Mouse (Mus musculus) MEL (cell line): ENCODE data around the gene Btn1a1. TPM values are rescaled to one million over a fixed set of nuclear protein-coding genes. Genes with fewer than 3 reads are reported as not detected.

Experiments
- DNase-seq: peaks from one replicate; pipeline ENCODE4 v3.0.0; 2011; ENCODE audit warnings: low read depth, low spot score
- H3K27ac ChIP-seq: 2 replicates; pipeline ENCODE4 v1.5.1; 2012; ENCODE audit warnings: low read depth, mild to moderate bottlenecking, control low read depth, low read length, moderate library complexity; ENCODE audit not compliant: control insufficient read depth
- H3K27me3 ChIP-seq, 2 experiments: fragments of 150-350 bp in 1 of 2; sonication (generic) in 1 of 2; 2 replicates each; pipeline ENCODE4 v1.6.1; 2012; ENCODE audit warnings: low read length in 2 of 2, mild to moderate bottlenecking in 2 of 2, improper control_type of control experiment in 1 of 2, moderate library complexity in 1 of 2; ENCODE audit not compliant: insufficient read depth in 2 of 2, control insufficient read depth in 1 of 2
- H3K36me3 ChIP-seq, 2 experiments: 2 replicates each; pipeline ENCODE4 v1.6.1; 2012 to 2014; ENCODE audit warnings: low read length in 2 of 2, improper control_type of control experiment in 1 of 2, inconsistent platforms in 1 of 2, mild to moderate bottlenecking in 1 of 2; ENCODE audit not compliant: insufficient read depth in 2 of 2, control insufficient read depth in 1 of 2
- H3K4me1 ChIP-seq, 2 experiments: fragments of 150-350 bp in 1 of 2; sonication (generic) in 1 of 2; 2 replicates each; pipeline ENCODE4 v1.6.1; 2012; ENCODE audit warnings: low read length in 2 of 2, improper control_type of control experiment in 1 of 2, mild to moderate bottlenecking in 1 of 2; ENCODE audit not compliant: insufficient read depth in 2 of 2, control insufficient read depth in 1 of 2
- H3K4me3 ChIP-seq, 2 experiments: fragments of 150-350 bp in 1 of 2; sonication (generic) in 1 of 2; 2 replicates each; pipeline ENCODE4 v1.5.1; 2012; ENCODE audit warnings: low read depth in 2 of 2, low read length in 2 of 2, mild to moderate bottlenecking in 2 of 2, moderate library complexity in 2 of 2, control low read depth in 1 of 2, improper control_type of control experiment in 1 of 2; ENCODE audit not compliant: control insufficient read depth in 1 of 2, insufficient read depth in 1 of 2
- H3K79me2 ChIP-seq: 2 replicates; pipeline ENCODE4 v1.6.1; 2012; ENCODE audit warnings: mild to moderate bottlenecking, low read length, moderate library complexity; ENCODE audit not compliant: control insufficient read depth, poor library complexity, insufficient read depth
- H3K9ac ChIP-seq: 2 replicates; pipeline ENCODE4 v1.6.1; 2012; ENCODE audit warnings: low read depth, mild to moderate bottlenecking, control low read depth, low read length, moderate library complexity; ENCODE audit not compliant: control insufficient read depth, poor library complexity, severe bottlenecking
- H3K9me3 ChIP-seq: fragments of 150-350 bp; sonication (generic); replicated peaks from 2 replicates; pipeline ENCODE4 v1.6.1; 2012; ENCODE audit warnings: mild to moderate bottlenecking, low read length, improper control_type of control experiment, moderate library complexity; ENCODE audit not compliant: insufficient read depth
- BHLHE40 ChIP-seq: IDR thresholded peaks from 2 replicates; pipeline ENCODE4 v1.6.1; 2012; ENCODE audit warnings: low read depth, mild to moderate bottlenecking, inconsistent platforms, low read length, improper control_type of control experiment, borderline replicate concordance
- CHD2 ChIP-seq: IDR thresholded peaks from 2 replicates; pipeline ENCODE4 v1.6.1; 2011; ENCODE audit warnings: low read length, improper control_type of control experiment
- E2F4 ChIP-seq: IDR thresholded peaks from 2 replicates; pipeline ENCODE4 v1.6.1; 2011; ENCODE audit warnings: low read depth, low read length, improper control_type of control experiment, borderline replicate concordance
- ELF1 ChIP-seq: IDR thresholded peaks from 2 replicates; pipeline ENCODE4 v1.6.1; 2014; ENCODE audit warnings: low read depth, mild to moderate bottlenecking, inconsistent platforms, low read length, improper control_type of control experiment, moderate library complexity
- EP300 ChIP-seq, 2 experiments: IDR thresholded peaks; 2 replicates each; pipeline ENCODE4 v1.6.1; 2011; ENCODE audit warnings: improper control_type of control experiment in 2 of 2, low read length in 2 of 2, low read depth in 1 of 2, mild to moderate bottlenecking in 1 of 2
- ETS1 ChIP-seq: IDR thresholded peaks from 2 replicates; pipeline ENCODE4 v1.6.1; 2012; ENCODE audit warnings: low read depth, mild to moderate bottlenecking, inconsistent platforms, low read length, improper control_type of control experiment, moderate library complexity
- GABPA ChIP-seq: IDR thresholded peaks from 2 replicates; pipeline ENCODE4 v1.6.1; 2012; ENCODE audit warnings: low read depth, mild to moderate bottlenecking, inconsistent platforms, low read length, improper control_type of control experiment, moderate library complexity
- GATA1 ChIP-seq: IDR thresholded peaks from 2 replicates; pipeline ENCODE4 v1.6.1; 2011; ENCODE audit warnings: low read depth, low read length, improper control_type of control experiment
- MAFK ChIP-seq: IDR thresholded peaks from 2 replicates; pipeline ENCODE4 v1.6.1; 2011; ENCODE audit warnings: low read depth, mild to moderate bottlenecking, low read length, improper control_type of control experiment, borderline replicate concordance
- MAZ ChIP-seq: IDR thresholded peaks from 2 replicates; pipeline ENCODE4 v1.6.1; 2012; ENCODE audit warnings: low read depth, mild to moderate bottlenecking, inconsistent platforms, low read length, improper control_type of control experiment
- MYC ChIP-seq: IDR thresholded peaks from 2 replicates; pipeline ENCODE4 v1.6.1; 2011; ENCODE audit warnings: low read depth, mild to moderate bottlenecking, low read length, improper control_type of control experiment, moderate library complexity
- NELFE ChIP-seq: IDR thresholded peaks from 2 replicates; pipeline ENCODE4 v1.6.1; 2011; ENCODE audit warnings: low read depth, low read length, improper control_type of control experiment
- SIN3A ChIP-seq: IDR thresholded peaks from 2 replicates; pipeline ENCODE4 v1.6.1; 2012; ENCODE audit warnings: low read length, improper control_type of control experiment, inconsistent platforms
- SMC3 ChIP-seq: IDR thresholded peaks from 2 replicates; pipeline ENCODE4 v1.6.1; 2011; ENCODE audit warnings: low read depth, low read length, improper control_type of control experiment
- TBP ChIP-seq: IDR thresholded peaks from 2 replicates; pipeline ENCODE4 v1.8.0; 2011; ENCODE audit warnings: low read depth, low read length, improper control_type of control experiment
- UBTF ChIP-seq: IDR thresholded peaks from 2 replicates; pipeline ENCODE4 v1.6.1; 2012; ENCODE audit warnings: low read depth, mild to moderate bottlenecking, inconsistent platforms, low read length, improper control_type of control experiment, moderate library complexity, borderline replicate concordance; ENCODE audit not compliant: insufficient read depth
- USF2 ChIP-seq, 2 experiments: IDR thresholded peaks; 2 replicates each; pipeline ENCODE4 v1.6.1; 2011 to 2012; ENCODE audit warnings: improper control_type of control experiment in 2 of 2, low read length in 2 of 2, borderline replicate concordance in 1 of 2, inconsistent platforms in 1 of 2, low read depth in 1 of 2, mild to moderate bottlenecking in 1 of 2; ENCODE audit not compliant: insufficient read depth in 1 of 2
- ZC3H11A ChIP-seq: IDR thresholded peaks from 2 replicates; pipeline ENCODE4 v1.6.1; 2012; ENCODE audit warnings: low read depth, mild to moderate bottlenecking, inconsistent platforms, low read length, improper control_type of control experiment
- ZKSCAN1 ChIP-seq: IDR thresholded peaks from 2 replicates; pipeline ENCODE4 v1.6.1; 2012; ENCODE audit warnings: low read depth, mild to moderate bottlenecking, inconsistent platforms, low read length, improper control_type of control experiment, moderate library complexity
- ZMIZ1 ChIP-seq: IDR thresholded peaks from 2 replicates; pipeline ENCODE4 v1.6.1; 2012; ENCODE audit warnings: low read depth, mild to moderate bottlenecking, inconsistent platforms, low read length, improper control_type of control experiment, moderate library complexity
- ZNF384 ChIP-seq: IDR thresholded peaks from 2 replicates; pipeline ENCODE4 v1.6.1; 2012; ENCODE audit warnings: low read depth, mild to moderate bottlenecking, inconsistent platforms, low read length, improper control_type of control experiment
- polyA plus RNA-seq, 2 experiments: library from polyadenylated mRNA; stranded (reverse) in 1 of 2; unstranded in 1 of 2; fragments of >175 nt in 1 of 2; fragments of >200 nt in 1 of 2; gene quantifications; 2 replicates each; pipeline versions ENCODE4 v1.2.1 to v1.2.4; 2012; ENCODE audit warnings: low replicate concordance in 2 of 2, low read depth in 1 of 2; ENCODE audit not compliant: insufficient read length in 2 of 2, insufficient read depth in 1 of 2, missing spikeins in 1 of 2
- total RNA-seq: library from RNA; depleted of rRNA; stranded (reverse); fragments of 300-350 nt; gene quantifications from 2 replicates; pipeline ENCODE4 v1.2.3, GENCODE M21; 2012

The Btn1a1 gene
- total and polyA plus RNA-seq, 3 experiments, result 0.25 TPM; not detected in 2

GRCm38 (mm10) chr13:23422351-23422750 is 43.4 kb downstream of the Btn1a1 start:
- Histone ChIP-seq H3K79me2 (peaks cover 15% of the 10 kb centered on the region), H3K36me3 (no peaks in the 10 kb centered on the region; a peak in 1 of 4 replicates), H3K27me3 (no peaks in the 10 kb centered on the region), H3K4me3 (no peak overlapping the region), H3K9ac (no peak overlapping the region), H3K4me1 (peaks cover 0 to 8% of the 10 kb centered on the region in 2 experiments; a peak in 1 of 4 replicates), H3K9me3 (no peaks in the 10 kb centered on the region), H3K27ac (no peak overlapping the region)
- TF ChIP-seq BHLHE40 (no peak), NELFE (no peak), CHD2 (no peak), ZC3H11A (no peak), MAZ (no peak), ETS1 (no peak), ZKSCAN1 (no peak), GATA1 (no peak), SMC3 (no peak), EP300 (IDR thresholded peaks at IDR 0.05; ENCODE audit: low read depth in 1 of 2, low read length in 2 of 2) (no peak), GABPA (no peak), E2F4 (no peak), USF2 (IDR thresholded peaks at IDR 0.05; ENCODE audit: borderline replicate concordance in 1 of 2, insufficient read depth in 1 of 2, low read depth in 1 of 2, low read length in 2 of 2) (no peak), ZMIZ1 (no peak), SIN3A (no peak), ELF1 (no peak)
- DNase-seq, result no peak

- H3K27ac ChIP-seq, result 0 out of 2 replicates have a peak overlapping the region, but pooled peaks have one; percentile 5
These were observed 52.8 kb downstream of the Btn1a1 start for GRCm38 (mm10) chr13:23412630-23413521.

More at GRCm38 (mm10) chr13:23412630-23413521, 52.8 kb downstream of the Btn1a1 start:
- peak; percentile 97 for DNase-seq
- TF ChIP-seq SIN3A (peak; percentile 8), ZKSCAN1 (no peak), GATA1 (peak; percentile 70), EP300 (IDR thresholded peaks at IDR 0.05; ENCODE audit: low read depth in 1 of 2, low read length in 2 of 2) (no peak), TBP (peak; percentile 99), ELF1 (0 out of 2 replicates have a peak, but pooled peaks have one; percentile 20), MYC (0 out of 2 replicates have a peak, but pooled peaks have one; percentile 34), UBTF (no peak), MAFK (peak; percentile 93), E2F4 (peak; percentile 38; the same call in 1 of the 2 replicates), ZNF384 (peak; percentile 96)
- Histone ChIP-seq H3K4me3 (peak overlapping the region; percentile 33 to 66), H3K9me3 (no peaks in the 10 kb centered on the region), H3K9ac (peak overlapping the region; percentile 43), H3K27me3 (peaks cover 5 to 6% of the 10 kb centered on the region in 2 experiments), H3K36me3 (peaks cover 0 to 2% of the 10 kb centered on the region in 2 experiments; a peak in 1 of 4 replicates), H3K79me2 (no peaks in the 10 kb centered on the region), H3K4me1 (0 out of 4 replicates have a peak, but pooled peaks cover 0 to 3% of the 10 kb centered on the region in 2 experiments)
